Mouse (Mus musculus): Measurements from ENCODE around the gene Traf2.
A peak's percentile ranks its signal among the peaks of the same experiment; 100 is the strongest.
"Not testable (repeated sequence)": the region's sequence is repeated elsewhere in the genome, so short reads cannot be mapped to it uniquely, and the experiment has no call there.

Traf2 gene

GRCm38 (mm10) chr2:25575432-25576027 is 28.8 kb upstream of the Traf2 start:
- DNase-seq, result peak; percentile 96

- DNase-seq, result peak; percentile 100
Observed at GRCm38 (mm10) chr2:25574579-25575431, 28.1 kb upstream of the Traf2 start, which contains the start of the genes Mamdc4 and Phpt1. TSS of gene Mamdc4 (minus strand) at chr2:25574845. TSS of gene Phpt1 (minus strand) at chr2:25575224.

GRCm38 (mm10) chr2:25574136-25574535 is 27.4 kb upstream of the Traf2 start:
- DNase-seq, result no peak

- DNase-seq, result peak; percentile 92
Observed at GRCm38 (mm10) chr2:25573068-25573467, 26.3 kb upstream of the Traf2 start.

- DNase-seq, result peak; percentile 89
Observed at GRCm38 (mm10) chr2:25571221-25571620, 24.5 kb upstream of the Traf2 start.

- peak; percentile 88 for DNase-seq
Observed at GRCm38 (mm10) chr2:25569323-25569722, 22.6 kb upstream of the Traf2 start.

- DNase-seq, result peak; percentile 87
Observed at GRCm38 (mm10) chr2:25568473-25569019, 21.8 kb upstream of the Traf2 start.

- DNase-seq, result no peak
Observed at GRCm38 (mm10) chr2:25566558-25566957, 19.8 kb upstream of the Traf2 start.

GRCm38 (mm10) chr2:25565741-25566140 is 19.0 kb upstream of the Traf2 start:
- peak; percentile 92 for DNase-seq

GRCm38 (mm10) chr2:25561946-25562345 is 15.2 kb upstream of the Traf2 start:
- no peak for DNase-seq

GRCm38 (mm10) chr2:25560551-25560950 is 13.8 kb upstream of the Traf2 start:
- DNase-seq, result peak; percentile 91

- DNase-seq, result peak; percentile 81
Observed at GRCm38 (mm10) chr2:25558774-25559173, 12.0 kb upstream of the Traf2 start.

GRCm38 (mm10) chr2:25557964-25558360 is 11.2 kb upstream of the Traf2 start:
- no peak for DNase-seq

- DNase-seq, result peak; percentile 100
Observed at GRCm38 (mm10) chr2:25557221-25557963, 10.7 kb upstream of the Traf2 start, which contains the start of gene Edf1. TSS of gene Edf1 (plus strand) at chr2:25557847.

- no peak for DNase-seq
Observed at GRCm38 (mm10) chr2:25556296-25556695, 9.6 kb upstream of the Traf2 start.

GRCm38 (mm10) chr2:25555479-25555878 is 8.7 kb upstream of the Traf2 start:
- not testable (repeated sequence) for DNase-seq

- not testable (repeated sequence) for DNase-seq
Observed at GRCm38 (mm10) chr2:25553171-25553786, 6.5 kb upstream of the Traf2 start.

GRCm38 (mm10) chr2:25551186-25551585 is 4.4 kb upstream of the Traf2 start:
- DNase-seq, result peak; percentile 95

GRCm38 (mm10) chr2:25549021-25549991 is 2.6 kb upstream of the Traf2 start:
- peak; percentile 96 for DNase-seq

- peak; percentile 90 for DNase-seq
Observed at GRCm38 (mm10) chr2:25545996-25546810, 537 bp downstream of the Traf2 start.
